Mouse (Mus musculus) spleen, adult 12 weeks (tissue): ENCODE data around the gene Adamts4.
"Not testable (repeated sequence)": the region's sequence is repeated elsewhere in the genome, so short reads cannot be mapped to it uniquely, and the experiment has no call there.

ENCODE experiments used
- DNase-seq: peaks from one replicate; pipeline ENCODE4 v3.0.0; 2022; ENCODE audit warnings: low spot score

Adamts4 gene

DNA sequence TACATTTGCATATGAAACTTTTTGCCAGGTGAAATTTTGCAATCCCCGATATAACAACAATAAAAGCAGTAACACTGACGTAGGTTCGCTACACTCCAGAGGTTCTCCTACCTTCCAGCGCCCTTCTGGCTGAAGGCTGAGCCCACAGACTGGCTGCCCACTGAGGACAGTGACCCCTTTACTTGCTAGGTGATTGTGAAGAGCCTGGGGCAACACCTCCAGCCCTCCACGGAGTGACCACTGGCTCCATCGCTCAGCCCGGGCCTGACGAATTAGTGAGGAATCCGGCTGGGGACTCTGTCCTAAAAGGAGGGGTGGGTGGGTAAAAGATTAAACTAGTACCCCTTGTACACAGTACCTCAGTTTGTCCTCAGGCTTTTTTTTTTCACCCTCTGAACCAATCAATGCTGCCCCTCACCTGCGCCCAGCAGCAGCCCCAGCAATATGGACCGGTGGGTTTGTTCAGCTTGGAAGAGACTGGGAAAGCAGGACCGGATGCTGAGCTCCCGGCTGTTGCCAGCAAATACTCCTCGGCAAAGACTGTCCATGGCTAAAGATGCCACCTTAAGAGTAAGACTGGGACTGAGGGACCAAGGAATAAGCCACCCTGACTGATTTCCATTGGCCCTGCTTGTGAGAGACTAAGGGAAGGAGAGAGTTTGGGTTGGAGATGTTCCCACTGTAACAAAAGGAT lies 28.9 kb downstream of the Adamts4 start:
- DNase-seq = no peak

DNA sequence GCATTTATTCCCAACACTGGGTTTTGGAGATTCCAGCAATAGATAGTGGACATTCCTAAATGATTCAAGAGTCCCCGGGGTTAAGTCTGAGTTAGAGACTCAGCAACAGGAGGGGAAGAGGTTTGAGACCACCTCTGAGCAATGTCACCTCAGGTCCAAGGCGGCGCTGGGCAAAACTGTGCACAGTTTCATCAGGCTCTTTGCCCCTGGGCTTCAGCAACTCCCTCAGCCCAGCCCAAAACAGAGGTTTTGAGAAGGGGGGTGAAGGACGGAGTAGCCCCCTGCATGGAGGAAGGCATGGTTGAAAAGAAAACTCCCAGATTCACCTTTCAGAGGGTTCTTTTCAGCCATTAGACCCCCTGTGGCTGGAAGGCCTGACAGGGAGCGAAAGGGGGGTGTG lies 29.5 kb downstream of the Adamts4 start:
- DNase-seq = no peak

DNA sequence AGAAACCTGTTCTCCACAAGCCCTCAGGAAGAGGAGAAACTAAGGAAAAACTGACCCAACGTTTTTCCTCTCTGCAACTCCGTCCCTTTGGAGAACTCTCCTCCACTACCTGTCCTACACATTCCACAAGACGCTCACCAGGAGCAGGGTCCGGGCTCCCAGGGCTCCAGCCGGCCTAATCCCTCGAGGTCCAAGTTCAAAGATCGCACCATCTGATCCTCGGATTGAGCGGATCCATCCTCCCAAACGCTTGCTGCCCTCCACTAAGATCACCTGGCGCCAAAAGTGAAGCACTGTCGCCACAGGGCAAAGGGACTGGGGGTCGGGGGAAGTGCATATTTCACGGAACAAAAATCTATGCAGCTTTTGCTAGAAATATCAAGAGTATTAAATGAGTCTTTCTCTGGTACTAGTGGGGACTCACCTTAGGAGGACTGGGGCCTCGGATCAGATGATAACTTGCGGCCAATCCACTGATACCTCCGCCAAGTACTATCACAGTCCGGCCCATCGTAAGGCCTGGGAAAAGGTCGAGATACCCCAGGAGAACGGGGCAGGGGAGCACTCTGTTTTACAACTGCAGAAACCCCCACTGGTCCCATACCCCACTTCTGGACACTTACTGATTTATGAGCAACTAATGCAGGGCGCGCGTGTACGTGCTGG lies 30.2 kb downstream of the Adamts4 start:
- DNase-seq = no peak

DNA sequence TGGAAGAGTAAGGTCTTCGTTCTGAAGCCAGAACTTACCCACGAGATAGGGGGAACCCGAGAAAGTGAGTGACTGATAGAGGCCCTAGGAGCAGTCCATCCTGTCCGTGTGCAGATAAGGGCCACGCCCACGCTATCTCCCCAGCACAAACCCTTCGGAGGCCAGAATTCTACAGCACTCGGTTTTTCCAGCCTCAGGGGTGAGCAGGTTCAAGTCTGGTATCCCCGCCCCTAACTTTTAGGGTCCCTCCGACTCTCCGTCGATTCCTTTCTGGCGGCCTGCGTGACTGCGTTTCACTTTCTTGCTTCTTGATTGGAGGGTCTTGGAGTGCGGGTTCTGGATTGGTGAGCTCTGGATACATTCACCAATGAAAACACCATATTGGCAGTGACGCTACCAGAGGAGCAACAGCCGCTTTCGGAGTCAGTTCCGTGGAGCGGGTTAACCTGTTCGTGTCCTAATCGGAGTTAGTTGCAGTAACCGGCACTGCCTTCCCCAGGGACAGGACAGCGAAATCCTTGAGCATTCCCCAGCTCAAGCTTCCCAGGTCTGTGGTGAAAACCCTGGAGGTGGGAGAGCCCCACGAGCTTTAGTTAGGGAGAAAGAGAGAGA lies 30.8 kb downstream of the Adamts4 start, which contains the start of gene Ppox:
Gene Ppox (minus strand): TSS at position 271 of the 612 bp plus-strand sequence.
- peak; percentile 93 for DNase-seq

DNA sequence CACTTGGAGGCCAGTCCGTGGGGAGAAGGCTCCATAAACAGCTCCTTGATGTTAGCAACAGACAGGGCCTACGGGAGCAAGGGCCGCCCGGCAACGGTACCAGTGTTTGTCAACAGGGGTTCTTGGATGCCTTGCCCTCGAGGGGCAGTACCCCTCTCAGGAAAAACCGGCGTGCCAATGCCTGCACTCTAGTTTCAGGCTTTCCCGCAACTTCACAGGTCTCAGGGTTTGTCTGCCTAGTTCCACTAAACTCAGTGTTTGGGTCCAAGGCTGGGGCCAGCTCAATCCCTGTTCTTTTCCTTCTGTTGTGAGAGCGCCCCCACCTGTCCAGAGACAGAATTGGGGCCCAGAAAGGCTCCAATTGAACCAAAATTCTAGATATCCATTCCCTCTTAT lies 31.3 kb downstream of the Adamts4 start:
- peak; percentile 83 for DNase-seq

DNA sequence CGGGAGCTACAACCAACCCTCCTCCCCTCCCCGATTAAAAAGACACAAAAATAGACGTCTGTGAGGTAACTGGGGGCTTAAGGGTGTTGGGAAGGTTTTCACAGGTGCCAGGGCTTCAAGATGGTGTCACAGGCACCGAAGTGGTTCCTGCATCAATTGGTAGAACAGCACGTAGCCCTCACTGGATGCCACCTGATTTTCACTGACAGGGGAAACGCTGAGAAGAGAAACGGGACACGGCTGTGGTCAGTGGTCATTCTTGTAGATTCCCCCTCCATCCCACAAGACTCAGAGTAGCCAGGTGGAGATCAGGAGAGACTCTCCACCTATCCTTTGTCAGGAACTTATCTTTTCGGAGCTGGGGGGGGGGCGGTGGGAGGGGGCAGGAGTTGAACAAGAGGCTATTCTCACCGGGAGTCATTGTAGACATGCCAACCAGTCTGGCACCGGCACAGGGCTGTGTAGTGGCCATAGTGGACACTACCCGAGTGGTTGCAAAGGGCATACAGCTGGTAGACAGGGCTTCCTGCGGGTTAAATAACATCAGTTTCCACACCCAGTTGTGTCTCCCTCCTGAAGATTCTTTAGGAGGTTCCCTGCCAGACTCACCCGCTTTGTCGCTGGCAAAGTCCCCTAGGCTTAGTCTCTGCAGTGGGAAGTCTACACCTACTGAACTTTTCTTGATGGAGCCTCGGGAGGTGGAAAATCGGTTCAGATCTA lies 32.0 kb downstream of the Adamts4 start:
- DNase-seq = no peak

DNA sequence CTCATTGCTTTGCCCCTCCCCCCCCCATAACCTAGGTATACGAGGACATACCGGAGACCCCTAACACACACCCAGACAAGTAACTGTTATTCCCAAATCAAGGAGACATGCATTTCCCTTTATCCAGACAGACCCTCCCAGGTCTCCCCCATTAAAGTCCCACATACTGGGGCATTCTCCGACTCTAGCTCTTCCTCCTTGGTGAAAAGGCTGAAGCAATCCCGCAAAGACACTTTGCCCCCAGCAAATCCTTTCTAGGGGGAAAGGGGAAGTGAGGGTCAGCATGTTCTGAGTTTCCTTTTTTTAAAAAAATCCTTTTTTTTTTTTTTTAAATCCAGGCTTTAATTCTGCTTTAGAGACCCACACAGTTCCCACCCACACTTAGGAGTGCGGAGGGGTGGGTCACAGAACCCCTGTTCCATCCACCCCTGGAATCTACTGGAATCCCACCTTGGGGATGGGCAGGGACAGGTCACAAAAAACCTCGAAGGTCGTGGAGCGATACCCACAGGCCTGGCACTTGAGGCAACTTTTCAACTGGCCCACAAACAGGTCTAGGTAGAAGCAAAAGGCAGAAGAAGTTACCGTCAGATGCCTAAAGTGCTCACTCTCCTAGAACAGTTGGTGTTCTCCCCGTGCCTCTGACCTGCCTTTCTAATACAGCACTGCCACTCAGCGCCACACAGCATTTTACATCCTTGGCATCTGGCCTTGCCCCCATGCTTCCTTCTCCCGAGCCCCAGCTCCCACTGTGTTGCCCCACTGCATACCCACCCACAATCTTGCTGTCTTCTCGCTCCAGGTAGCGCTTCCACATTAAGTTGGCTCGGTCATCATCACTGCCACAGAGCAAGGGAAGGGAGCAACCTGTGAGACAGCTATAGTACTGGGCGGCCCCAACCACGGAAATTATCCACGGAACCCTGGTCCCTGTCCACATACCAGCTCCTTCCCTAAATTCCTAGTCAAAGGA lies 33.3 kb downstream of the Adamts4 start:
- no peak for DNase-seq

DNA sequence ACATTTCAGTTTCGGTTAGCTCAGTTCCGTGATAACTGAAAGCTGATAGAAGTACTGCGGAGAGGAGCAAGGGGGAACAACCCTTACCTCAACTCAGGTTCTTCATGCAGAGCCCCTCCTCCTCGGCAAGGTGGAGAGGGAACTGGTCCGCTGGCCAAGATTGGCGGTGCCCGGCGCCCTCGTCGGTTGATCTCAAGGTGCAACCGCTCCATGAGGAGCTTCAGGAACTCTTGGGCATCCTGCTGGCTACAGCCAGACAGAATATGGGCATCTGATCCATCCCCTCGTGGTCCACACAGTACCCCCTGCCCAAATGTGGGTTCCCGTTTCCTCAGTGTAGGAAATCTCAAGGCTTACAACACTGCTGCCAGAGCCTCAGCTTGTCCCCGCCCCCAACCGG lies 34.3 kb downstream of the Adamts4 start:
- DNase-seq = no peak

DNA sequence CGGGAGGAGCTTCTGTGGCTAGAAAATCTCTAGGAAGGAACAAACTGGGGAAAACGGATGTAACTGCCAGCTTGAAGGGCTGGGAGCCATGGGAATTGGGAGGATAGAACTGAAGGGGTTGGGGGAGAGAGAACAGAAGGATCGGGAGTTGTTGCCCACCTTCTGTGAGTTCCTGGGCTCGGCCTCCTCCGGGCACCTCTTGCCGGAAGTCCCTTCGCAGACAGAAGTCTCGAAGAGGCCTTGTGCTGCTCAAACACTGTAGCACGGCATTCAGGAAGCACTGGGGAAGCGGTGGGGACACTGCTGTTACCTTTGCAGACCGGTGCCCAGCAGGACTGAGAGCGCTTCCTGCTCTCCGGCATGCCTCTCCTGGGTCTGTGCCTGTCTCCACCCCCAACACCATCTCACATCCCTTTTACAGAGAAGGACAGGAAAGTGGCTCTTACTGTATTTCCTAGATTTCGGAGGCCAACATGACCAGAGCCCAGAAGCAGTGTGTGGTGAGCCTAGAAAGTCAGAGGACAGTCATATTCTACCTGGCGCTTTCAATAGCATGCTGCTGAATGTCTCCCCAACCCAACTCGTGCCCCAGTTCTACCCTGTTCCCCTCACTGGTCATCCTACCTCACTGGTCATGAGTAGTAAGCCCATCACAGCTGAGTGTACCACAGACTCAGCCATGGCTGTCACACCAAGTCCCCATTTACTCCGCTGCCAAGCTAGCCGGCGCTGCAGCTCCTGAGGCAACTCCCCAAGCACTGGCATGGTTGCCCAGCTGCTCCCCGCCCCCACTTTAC lies 35.1 kb downstream of the Adamts4 start:
- DNase-seq = no peak

DNA sequence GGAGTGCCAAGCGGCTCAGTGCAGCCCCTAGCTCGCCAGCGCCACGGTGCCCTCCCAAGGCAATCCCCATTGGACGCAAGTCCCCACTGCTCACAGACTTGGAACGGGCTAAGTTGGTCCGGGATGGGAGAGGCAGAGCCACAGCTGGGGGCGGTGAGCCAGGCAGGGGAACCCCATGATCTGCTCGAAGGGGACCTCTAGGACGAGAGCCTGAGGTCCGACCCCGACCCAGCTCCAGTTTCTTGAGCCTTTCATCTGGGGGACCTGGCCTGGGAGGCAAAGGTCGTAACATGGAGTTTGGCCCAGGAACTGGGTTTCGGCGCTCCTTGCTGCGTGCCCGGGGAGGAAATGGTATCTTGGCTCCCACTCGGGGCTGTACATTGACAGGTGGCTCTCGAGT lies 36.3 kb downstream of the Adamts4 start:
- no peak for DNase-seq

DNA sequence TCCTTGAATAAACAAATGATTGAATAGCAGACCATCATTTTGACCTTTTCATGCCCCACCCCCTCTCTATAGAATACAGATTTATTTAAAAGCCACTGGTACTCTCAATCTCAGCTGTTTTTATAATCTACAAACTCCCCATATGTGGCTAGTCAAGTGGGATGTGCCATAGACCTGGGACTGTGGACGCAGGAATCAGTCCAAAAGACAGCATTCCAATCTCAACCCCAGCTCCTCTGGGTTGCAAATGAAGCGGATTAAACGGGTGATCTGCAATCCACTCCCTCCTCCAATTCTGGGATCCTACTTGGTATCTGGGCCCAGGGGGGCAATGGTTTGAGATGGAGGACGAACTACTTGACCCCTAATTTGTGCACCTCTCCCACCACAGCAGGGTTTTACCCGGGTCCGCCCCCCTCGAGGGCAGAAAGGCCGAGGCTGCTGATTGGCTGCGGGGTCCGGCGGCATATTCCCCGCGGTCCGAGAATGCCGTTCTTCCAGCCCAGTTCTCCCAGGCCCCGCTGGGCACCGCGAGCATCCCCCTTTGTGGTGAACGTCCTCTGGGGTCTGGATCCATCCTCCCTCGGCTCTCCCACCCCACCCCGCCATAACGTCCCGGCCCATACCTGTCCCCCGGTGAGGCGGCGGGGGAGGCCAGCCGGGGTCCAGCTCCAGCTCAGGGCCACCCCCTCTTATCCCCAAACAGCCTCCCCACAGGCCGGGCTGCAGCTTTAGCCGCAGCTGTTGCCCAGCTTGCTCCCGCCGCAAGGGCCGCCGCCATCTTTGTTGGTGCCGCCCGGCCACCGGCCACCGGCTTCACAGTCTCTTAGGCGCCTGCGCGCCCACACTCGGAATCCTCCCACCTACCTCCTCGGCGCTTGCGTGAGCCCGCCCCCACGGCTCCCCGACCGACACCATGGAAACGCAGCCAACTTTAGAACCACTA lies 37.2 kb downstream of the Adamts4 start, which contains the start of gene Usp21:
Gene Usp21 (minus strand): TSS at position 856 of the 946 bp plus-strand sequence.
- peak; percentile 85 for DNase-seq

DNA sequence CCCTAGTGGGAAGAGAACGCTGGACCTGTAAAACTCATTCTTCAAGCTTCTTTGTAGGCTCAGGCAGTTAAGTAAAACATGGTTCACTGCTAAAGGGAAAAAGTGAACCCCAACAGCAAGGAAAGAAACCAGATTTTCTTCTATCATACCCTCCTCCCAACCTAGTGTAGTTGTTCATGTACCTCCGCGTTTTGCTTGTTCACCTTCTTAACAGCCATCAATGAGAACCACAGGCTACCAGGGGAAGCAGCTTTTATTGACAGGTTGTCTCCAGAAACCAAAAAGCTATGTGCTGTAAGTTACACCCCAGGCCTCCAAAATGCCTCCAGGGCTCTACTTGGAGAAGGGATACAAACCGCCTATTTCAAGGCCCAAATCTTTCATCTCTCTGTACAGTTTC lies 38.1 kb downstream of the Adamts4 start:
- DNase-seq = no peak

DNA sequence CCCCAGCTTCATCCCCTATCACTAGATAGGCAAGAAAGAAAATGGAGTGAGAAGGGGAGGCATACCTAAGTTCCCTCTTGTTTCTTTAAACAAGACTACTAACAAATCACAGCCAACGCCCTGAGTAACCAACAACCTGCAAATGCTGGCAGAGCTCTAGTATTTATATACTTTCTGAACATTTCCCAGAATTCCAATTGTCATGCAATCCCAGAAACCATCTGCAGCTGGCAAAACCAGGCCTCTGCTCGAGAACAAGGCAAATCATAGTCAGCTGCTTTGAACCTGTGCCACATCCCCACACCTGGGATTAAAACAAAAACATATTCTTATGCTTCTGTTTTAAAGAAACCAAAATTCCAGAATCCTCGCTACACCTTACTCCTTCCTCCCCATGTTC lies 43.1 kb downstream of the Adamts4 start:
- DNase-seq = no peak

DNA sequence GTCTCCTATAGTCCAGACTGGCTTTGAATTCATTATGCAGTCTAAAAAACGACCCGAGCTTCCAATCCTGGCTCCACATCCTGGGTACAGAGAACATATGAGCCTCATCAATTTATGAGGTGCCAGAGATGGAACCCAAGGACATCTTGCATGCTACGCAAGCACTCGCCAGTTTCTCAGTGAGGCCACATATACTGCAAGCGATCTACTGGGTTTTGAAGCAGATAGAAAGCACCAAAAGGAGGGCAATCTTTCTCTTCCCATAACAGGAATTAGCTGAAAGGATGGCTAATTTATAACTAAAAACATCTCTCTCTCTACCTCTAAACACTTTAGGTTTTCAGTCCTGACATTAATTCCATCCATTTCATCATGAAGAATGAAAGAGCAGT lies 43.7 kb downstream of the Adamts4 start:
- DNase-seq = no peak

DNA sequence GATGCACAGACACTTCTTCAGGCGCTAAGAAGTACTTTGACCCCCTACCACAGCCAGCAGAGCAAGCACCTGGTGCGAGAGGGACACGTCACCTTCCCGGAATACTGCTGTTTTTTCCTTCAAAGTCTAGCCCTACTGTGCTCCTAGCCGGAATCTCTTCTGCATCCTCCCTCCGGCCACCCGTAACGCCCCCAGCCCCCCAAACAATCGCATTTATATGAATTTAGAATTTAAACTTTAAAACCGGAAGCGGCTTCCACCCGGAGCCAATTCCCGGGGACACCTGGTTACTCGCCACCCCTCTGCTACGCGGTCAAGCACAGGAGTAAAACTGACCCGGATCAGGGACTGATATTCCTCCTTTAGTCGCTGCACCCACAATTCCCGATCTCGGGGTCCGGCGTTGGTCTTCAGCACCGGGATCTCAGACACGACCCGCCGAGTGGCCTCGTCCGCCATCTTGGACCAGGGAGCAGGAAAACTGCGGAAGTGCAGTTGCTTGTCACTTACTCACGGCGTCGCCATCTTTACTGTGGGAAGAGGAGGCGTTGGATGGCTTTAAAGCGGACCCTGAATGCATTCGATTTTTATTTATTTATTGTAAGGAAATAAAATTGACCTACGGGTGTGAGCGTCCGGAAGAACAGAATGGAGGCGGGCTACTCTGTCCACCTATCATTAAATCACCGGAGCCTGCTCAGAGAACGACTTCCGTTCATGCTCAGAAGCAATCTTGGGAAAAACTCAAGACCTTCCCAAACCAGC lies 44.3 kb downstream of the Adamts4 start, which contains the start of gene Ufc1:
Gene Ufc1 (minus strand): TSS at position 727 of the 765 bp plus-strand sequence.
- DNase-seq = peak; percentile 77

DNA sequence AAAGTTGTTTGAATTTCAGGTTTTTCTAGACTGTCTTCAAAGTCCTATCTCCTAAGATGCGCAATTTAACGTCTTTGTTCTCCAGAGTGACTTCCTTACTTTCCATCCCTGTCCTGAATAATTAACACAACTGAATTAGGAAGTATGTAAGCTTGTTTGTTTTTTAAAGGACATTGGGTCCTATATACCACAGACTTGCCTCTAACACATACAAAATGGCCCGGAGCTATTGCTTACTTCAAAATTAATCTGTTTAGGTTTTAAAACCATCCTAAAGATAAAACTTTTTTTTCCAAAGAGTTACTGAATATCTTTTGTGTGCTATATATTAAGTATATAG lies 44.8 kb downstream of the Adamts4 start:
- no peak for DNase-seq

DNA sequence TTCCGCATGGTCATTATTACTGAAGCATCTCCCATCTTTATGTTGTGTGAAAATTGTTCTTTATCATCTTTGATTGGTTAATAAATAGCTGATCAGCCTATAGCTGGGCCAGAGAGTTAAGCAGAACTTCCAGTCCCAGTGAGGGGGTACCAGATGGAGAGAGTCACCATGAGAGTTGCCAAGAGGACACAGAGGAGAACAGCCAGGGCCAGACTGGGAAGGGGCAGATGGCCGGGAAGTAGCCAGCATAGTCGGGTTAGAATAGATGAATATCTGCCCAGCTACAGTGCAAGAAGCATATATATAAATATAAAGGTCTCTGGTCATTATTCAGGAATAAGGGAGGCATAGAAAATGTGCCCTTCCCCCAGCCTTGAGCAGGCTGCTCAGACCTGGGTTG lies 48.0 kb downstream of the Adamts4 start:
- DNase-seq = no peak

DNA sequence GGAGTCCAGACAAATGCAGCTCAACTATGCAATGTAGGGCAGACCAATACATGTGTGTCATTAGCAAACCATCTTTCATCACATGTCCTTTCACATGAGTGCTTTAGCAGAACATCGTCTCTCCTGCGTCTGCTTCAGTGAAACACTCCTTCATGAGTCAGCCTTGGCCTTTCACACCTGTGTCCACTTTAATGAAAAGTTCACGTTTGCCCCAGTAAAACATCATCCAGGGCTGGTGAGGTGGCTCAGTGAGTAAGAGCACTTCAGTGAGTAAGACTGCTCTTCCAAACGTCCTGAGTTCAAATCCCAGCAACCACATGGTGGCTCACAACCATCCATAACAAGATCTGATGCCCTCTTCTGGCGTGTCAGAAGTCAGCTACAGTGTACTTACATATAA lies 55.9 kb downstream of the Adamts4 start:
- DNase-seq = not testable (repeated sequence)

DNA sequence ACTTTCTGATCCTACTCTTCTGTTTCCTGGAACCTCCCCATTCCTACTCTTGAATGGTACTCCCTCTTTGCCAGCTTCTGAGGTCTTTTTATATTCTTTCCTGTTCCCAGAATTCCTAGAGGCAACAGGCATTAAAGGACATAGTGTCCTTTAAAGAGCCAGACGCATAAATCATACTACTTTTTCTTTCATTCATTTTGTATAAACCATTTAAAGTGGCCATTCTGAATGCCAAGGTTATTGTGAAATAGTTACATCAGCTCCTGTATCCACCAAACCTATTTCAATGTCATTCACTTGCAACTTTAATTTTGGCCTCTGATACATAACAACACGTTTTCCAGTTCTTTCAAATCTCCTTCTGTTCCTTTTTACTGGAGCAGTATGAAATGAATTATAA lies 59.1 kb downstream of the Adamts4 start:
- no peak for DNase-seq
